Mouse (Mus musculus): ENCODE measurements around the gene St5. TPM values are rescaled to one million over a fixed set of nuclear protein-coding genes. Genes with fewer than 3 reads are reported as not detected.

The St5 gene
- polyA plus RNA-seq, 1 experiment from 2014 or later, result 68.7 TPM

GRCm38 (mm10) chr7:109602022-109602421 is 101.4 kb downstream of the St5 start:
- H3K27me3 ChIP-seq (replicated peaks; ENCODE audit: control insufficient read depth, insufficient read depth, low read length), result no peaks in the 10 kb centered on the region
- DNase-seq (ENCODE audit: low spot score) (no peak), ATAC-seq (replicated peaks; ENCODE audit: low FRiP score, low TSS enrichment, low read depth) (no peak)
- no peak overlapping the region for H3K9ac ChIP-seq (ENCODE audit: low read length)
- H3K27ac ChIP-seq (ENCODE audit: low read depth), result peak overlapping the region; percentile 60; the same call in 1 of the 2 replicates
- H3K4me1 ChIP-seq (replicated peaks; ENCODE audit: control insufficient read depth, insufficient read depth, low read length), result no peaks in the 10 kb centered on the region; the same call in 1 of the 2 replicates
- H3K4me3 ChIP-seq (ENCODE audit: low read depth, low read length), result 0 out of 2 replicates have a peak overlapping the region, but pooled peaks have one; percentile 6
- peak overlapping the region; percentile 42 for H3K4me2 ChIP-seq (ENCODE audit: low read length)
- no peaks in the 10 kb centered on the region for H3K36me3 ChIP-seq (ENCODE audit: control insufficient read depth, insufficient read depth, low read length)
- no peaks in the 10 kb centered on the region for H3K9me3 ChIP-seq (ENCODE audit: control insufficient read depth, low read length)

DNA sequence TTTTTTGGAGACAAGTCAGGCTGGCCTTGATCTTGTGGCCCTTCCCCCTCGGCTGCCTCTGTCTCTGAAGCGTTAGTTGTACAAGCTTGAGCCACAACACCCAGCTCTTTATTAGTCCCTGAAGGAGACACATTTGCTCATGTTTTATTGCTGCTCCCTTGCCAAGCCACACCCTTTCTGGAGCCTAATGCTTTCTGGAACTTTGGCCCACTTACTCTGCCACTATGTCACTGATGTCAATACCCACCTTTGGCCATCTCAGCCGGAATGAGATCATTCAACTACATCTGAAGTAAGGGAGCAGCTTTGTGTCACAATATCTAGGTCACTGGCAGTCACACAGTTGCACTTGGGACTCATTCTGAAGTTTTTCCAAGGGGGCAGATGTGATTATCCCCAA is 102.7 kb downstream of the St5 start:
- no peak overlapping the region for H3K4me3 ChIP-seq (ENCODE audit: low read depth, low read length)
- ATAC-seq (replicated peaks; ENCODE audit: low FRiP score, low TSS enrichment, low read depth) (peak; percentile 62), DNase-seq (ENCODE audit: low spot score) (no peak)
- no peak overlapping the region for H3K9ac ChIP-seq (ENCODE audit: low read length)
- no peaks in the 10 kb centered on the region for H3K9me3 ChIP-seq (ENCODE audit: control insufficient read depth, low read length)
- no peaks in the 10 kb centered on the region; the same call in 1 of the 2 replicates for H3K4me1 ChIP-seq (replicated peaks; ENCODE audit: control insufficient read depth, insufficient read depth, low read length)
- H3K36me3 ChIP-seq (ENCODE audit: control insufficient read depth, insufficient read depth, low read length), result no peaks in the 10 kb centered on the region
- WGBS, result 46% methylated on average over 3 of the region's 3 CpGs
- H3K27me3 ChIP-seq (replicated peaks; ENCODE audit: control insufficient read depth, insufficient read depth, low read length), result no peaks in the 10 kb centered on the region
- H3K4me2 ChIP-seq (ENCODE audit: low read length), result peak overlapping the region; percentile 14
- H3K27ac ChIP-seq (ENCODE audit: low read depth), result peak overlapping the region; percentile 52

- Histone ChIP-seq H3K4me1 (replicated peaks; ENCODE audit: control insufficient read depth, insufficient read depth, low read length) (no peaks in the 10 kb centered on the region; the same call in 1 of the 2 replicates), H3K27ac (ENCODE audit: low read depth) (peak overlapping the region; percentile 52), H3K4me2 (ENCODE audit: low read length) (peak overlapping the region; percentile 14), H3K9me3 (ENCODE audit: control insufficient read depth, low read length) (no peaks in the 10 kb centered on the region), H3K4me3 (ENCODE audit: low read depth, low read length) (no peak overlapping the region), H3K9ac (ENCODE audit: low read length) (no peak overlapping the region), H3K27me3 (replicated peaks; ENCODE audit: control insufficient read depth, insufficient read depth, low read length) (no peaks in the 10 kb centered on the region), H3K36me3 (ENCODE audit: control insufficient read depth, insufficient read depth, low read length) (no peaks in the 10 kb centered on the region)
- WGBS, result 74% methylated on average over 4 of the region's 4 CpGs
- ATAC-seq (replicated peaks; ENCODE audit: low FRiP score, low TSS enrichment, low read depth) (no peak), DNase-seq (ENCODE audit: low spot score) (no peak)
These were observed 103.4 kb downstream of the St5 start for GRCm38 (mm10) chr7:109599998-109600397.

DNA sequence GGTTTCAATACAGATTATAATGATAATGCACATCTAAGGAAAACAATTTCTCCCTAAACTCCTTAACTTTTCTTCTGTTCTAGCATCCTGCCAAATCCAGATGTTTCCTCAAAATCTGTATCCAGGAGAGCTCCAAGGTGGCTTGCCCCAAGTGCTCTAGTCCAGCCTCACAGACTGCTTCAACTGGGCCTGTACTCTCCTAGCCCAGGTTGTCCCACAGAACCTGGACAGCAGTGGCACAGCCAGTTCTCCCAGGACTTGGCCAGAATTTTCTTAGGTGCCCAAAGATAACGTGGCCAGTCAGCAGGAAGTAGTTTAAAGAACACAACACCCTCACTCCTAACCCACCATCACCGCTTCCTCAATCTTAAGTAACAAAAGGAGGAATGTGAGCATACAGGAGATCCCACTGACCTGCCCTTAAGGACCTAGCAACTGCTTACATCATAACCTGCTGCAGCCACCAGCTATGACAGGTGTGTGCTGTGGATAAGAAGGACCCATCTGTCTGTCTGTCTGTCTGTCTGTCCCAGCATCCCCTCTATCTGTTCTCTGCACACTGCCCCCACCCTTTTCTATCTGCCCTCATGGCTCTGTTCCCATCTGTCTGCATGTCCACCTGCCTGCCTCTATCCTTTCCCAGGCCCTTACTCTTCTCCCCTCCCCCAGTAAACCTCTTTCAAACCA is 108.4 kb downstream of the St5 start:
- peaks cover 21% of the 10 kb centered on the region for H3K4me1 ChIP-seq (replicated peaks; ENCODE audit: control insufficient read depth, insufficient read depth, low read length)
- no peaks in the 10 kb centered on the region for H3K9me3 ChIP-seq (ENCODE audit: control insufficient read depth, low read length)
- H3K36me3 ChIP-seq (ENCODE audit: control insufficient read depth, insufficient read depth, low read length), result no peaks in the 10 kb centered on the region
- 79% methylated on average over 2 of the region's 2 CpGs for WGBS
- DNase-seq (ENCODE audit: low spot score) (no peak), ATAC-seq (replicated peaks; ENCODE audit: low FRiP score, low TSS enrichment, low read depth) (0 out of 2 replicates have a peak, but pooled peaks have one; percentile 32)
- no peak overlapping the region for H3K27ac ChIP-seq (ENCODE audit: low read depth)
- no peaks in the 10 kb centered on the region for H3K27me3 ChIP-seq (replicated peaks; ENCODE audit: control insufficient read depth, insufficient read depth, low read length)
- H3K4me2 ChIP-seq (ENCODE audit: low read length), result no peak overlapping the region
- no peak overlapping the region for H3K9ac ChIP-seq (ENCODE audit: low read length)
- no peak overlapping the region for H3K4me3 ChIP-seq (ENCODE audit: low read depth, low read length)

- DNase-seq (ENCODE audit: low spot score) (no peak), ATAC-seq (replicated peaks; ENCODE audit: low FRiP score, low TSS enrichment, low read depth) (no peak)
- H3K4me3 ChIP-seq (ENCODE audit: low read depth, low read length), result no peak overlapping the region
- no peak overlapping the region for H3K4me2 ChIP-seq (ENCODE audit: low read length)
- H3K9me3 ChIP-seq (ENCODE audit: control insufficient read depth, low read length), result no peaks in the 10 kb centered on the region
- no peak overlapping the region for H3K27ac ChIP-seq (ENCODE audit: low read depth)
- H3K36me3 ChIP-seq (ENCODE audit: control insufficient read depth, insufficient read depth, low read length), result no peaks in the 10 kb centered on the region
- peaks cover 30% of the 10 kb centered on the region for H3K4me1 ChIP-seq (replicated peaks; ENCODE audit: control insufficient read depth, insufficient read depth, low read length)
- H3K27me3 ChIP-seq (replicated peaks; ENCODE audit: control insufficient read depth, insufficient read depth, low read length), result no peaks in the 10 kb centered on the region
- no peak overlapping the region for H3K9ac ChIP-seq (ENCODE audit: low read length)
These were observed 109.4 kb downstream of the St5 start for GRCm38 (mm10) chr7:109593992-109594391.

GRCm38 (mm10) chr7:109592184-109592583 is 111.2 kb downstream of the St5 start:
- WGBS, result 18% methylated on average over 4 of the region's 4 CpGs
- H3K9me3 ChIP-seq (ENCODE audit: control insufficient read depth, low read length), result no peaks in the 10 kb centered on the region
- no peak overlapping the region for H3K9ac ChIP-seq (ENCODE audit: low read length)
- DNase-seq (ENCODE audit: low spot score) (no peak), ATAC-seq (replicated peaks; ENCODE audit: low FRiP score, low TSS enrichment, low read depth) (no peak)
- H3K27ac ChIP-seq (ENCODE audit: low read depth), result no peak overlapping the region; the same call in 1 of the 2 replicates
- H3K27me3 ChIP-seq (replicated peaks; ENCODE audit: control insufficient read depth, insufficient read depth, low read length), result no peaks in the 10 kb centered on the region
- H3K4me3 ChIP-seq (ENCODE audit: low read depth, low read length), result no peak overlapping the region
- no peak overlapping the region for H3K4me2 ChIP-seq (ENCODE audit: low read length)
- H3K36me3 ChIP-seq (ENCODE audit: control insufficient read depth, insufficient read depth, low read length), result no peaks in the 10 kb centered on the region
- peaks cover 33% of the 10 kb centered on the region for H3K4me1 ChIP-seq (replicated peaks; ENCODE audit: control insufficient read depth, insufficient read depth, low read length)

DNA sequence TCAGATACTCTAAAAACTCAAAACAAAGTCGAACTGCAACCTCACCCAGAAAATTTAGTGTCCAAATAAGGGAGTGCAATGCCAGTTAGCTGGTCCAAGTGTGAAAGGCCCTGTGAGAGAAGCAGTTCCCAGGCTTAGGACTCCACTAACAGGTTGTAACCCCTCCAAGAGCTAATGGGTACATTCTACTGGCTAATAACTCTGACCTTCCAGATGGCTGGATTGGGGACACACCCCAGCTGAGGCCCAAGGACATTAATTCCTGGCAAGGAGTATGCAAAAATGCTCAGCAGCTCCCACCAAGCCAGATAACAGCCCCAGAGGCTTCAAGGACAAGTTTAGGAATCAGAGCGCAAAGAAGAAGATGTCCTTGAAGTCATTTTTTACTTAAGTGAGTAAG is 112.8 kb downstream of the St5 start:
- Histone ChIP-seq H3K27me3 (replicated peaks; ENCODE audit: control insufficient read depth, insufficient read depth, low read length) (no peaks in the 10 kb centered on the region), H3K4me1 (replicated peaks; ENCODE audit: control insufficient read depth, insufficient read depth, low read length) (peaks cover 33% of the 10 kb centered on the region), H3K4me2 (ENCODE audit: low read length) (no peak overlapping the region), H3K36me3 (ENCODE audit: control insufficient read depth, insufficient read depth, low read length) (no peaks in the 10 kb centered on the region), H3K27ac (ENCODE audit: low read depth) (no peak overlapping the region), H3K9ac (ENCODE audit: low read length) (no peak overlapping the region), H3K9me3 (ENCODE audit: control insufficient read depth, low read length) (no peaks in the 10 kb centered on the region), H3K4me3 (ENCODE audit: low read depth, low read length) (no peak overlapping the region)
- ATAC-seq (replicated peaks; ENCODE audit: low FRiP score, low TSS enrichment, low read depth) (no peak), DNase-seq (ENCODE audit: low spot score) (no peak)
- WGBS, result 64% methylated on average over 2 of the region's 2 CpGs

DNA sequence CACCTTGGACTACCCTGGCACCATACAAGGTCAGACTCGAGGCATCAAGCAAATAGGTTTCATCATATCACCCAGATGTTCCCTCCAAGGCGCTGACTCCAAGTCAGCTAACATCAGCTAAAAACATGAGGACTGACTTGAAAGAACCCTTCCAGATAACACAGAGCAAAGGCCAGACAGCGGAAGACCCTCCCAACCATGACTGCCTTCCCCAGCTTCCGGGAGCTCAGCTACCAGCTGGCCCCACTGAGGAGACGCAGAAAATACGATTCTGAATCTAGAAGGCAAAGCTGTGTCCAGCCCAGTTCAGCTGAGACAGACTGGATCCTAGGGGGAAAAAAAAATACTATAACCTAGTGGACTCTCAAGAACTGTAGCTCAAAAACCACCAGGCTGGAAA is 114.4 kb downstream of the St5 start:
- no peaks in the 10 kb centered on the region for H3K9me3 ChIP-seq (ENCODE audit: control insufficient read depth, low read length)
- H3K4me3 ChIP-seq (ENCODE audit: low read depth, low read length), result no peak overlapping the region
- WGBS, result 53% methylated on average over 6 of the region's 6 CpGs
- no peak for DNase-seq (ENCODE audit: low spot score)
- H3K27ac ChIP-seq (ENCODE audit: low read depth), result no peak overlapping the region
- no peaks in the 10 kb centered on the region for H3K36me3 ChIP-seq (ENCODE audit: control insufficient read depth, insufficient read depth, low read length)
- no peak overlapping the region for H3K4me2 ChIP-seq (ENCODE audit: low read length)
- no peak for ATAC-seq (replicated peaks; ENCODE audit: low FRiP score, low TSS enrichment, low read depth)
- no peak overlapping the region for H3K9ac ChIP-seq (ENCODE audit: low read length)
- no peaks in the 10 kb centered on the region for H3K27me3 ChIP-seq (replicated peaks; ENCODE audit: control insufficient read depth, insufficient read depth, low read length)
- peaks cover 31% of the 10 kb centered on the region for H3K4me1 ChIP-seq (replicated peaks; ENCODE audit: control insufficient read depth, insufficient read depth, low read length)

- H3K9me3 ChIP-seq (ENCODE audit: control insufficient read depth, low read length), result no peaks in the 10 kb centered on the region
- H3K36me3 ChIP-seq (ENCODE audit: control insufficient read depth, insufficient read depth, low read length), result no peaks in the 10 kb centered on the region
- no peak overlapping the region for H3K9ac ChIP-seq (ENCODE audit: low read length)
- ATAC-seq (replicated peaks; ENCODE audit: low FRiP score, low TSS enrichment, low read depth) (no peak), DNase-seq (ENCODE audit: low spot score) (no peak)
- H3K27ac ChIP-seq (ENCODE audit: low read depth), result no peak overlapping the region
- peaks cover 30% of the 10 kb centered on the region for H3K4me1 ChIP-seq (replicated peaks; ENCODE audit: control insufficient read depth, insufficient read depth, low read length)
- H3K4me3 ChIP-seq (ENCODE audit: low read depth, low read length), result no peak overlapping the region
- no peaks in the 10 kb centered on the region for H3K27me3 ChIP-seq (replicated peaks; ENCODE audit: control insufficient read depth, insufficient read depth, low read length)
- no peak overlapping the region for H3K4me2 ChIP-seq (ENCODE audit: low read length)
- WGBS, result 52% methylated on average over 8 of the region's 8 CpGs
These were observed 115.3 kb downstream of the St5 start for GRCm38 (mm10) chr7:109588145-109588544.

Measured in intestine, embryonic 14.5 days (tissue).